ENCODE assay signal across 18 mouse cellular contexts in the genomic region with DNA sequence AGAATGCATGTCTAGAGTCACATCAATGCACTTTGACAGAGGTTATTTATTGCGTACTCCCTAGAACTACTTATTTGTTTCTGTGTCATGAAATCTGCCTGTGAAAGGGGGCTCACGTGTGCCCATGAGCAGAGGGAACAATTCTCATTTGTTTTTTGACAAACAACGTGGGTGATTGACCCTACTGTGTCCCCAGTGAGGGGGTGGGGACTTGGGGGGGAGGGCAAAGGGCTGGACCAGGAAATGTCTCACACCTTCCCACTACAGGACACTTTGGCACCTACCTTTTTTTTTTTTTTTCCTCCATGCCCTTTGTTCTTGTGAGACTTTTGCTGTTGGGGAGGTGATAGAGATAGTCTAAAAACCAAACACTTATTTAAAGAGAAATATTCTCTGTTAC.
"Had no signal": no experiment of that assay in that cellular context is flagged by ENCODE, and none has a peak within 500 bp of the region (broad histone marks: within the 10 kb centered on the region; RNA-seq: fewer than 3 reads in every experiment).

No protein-coding gene starts in this region.

- ATAC-seq: midbrain, embryonic 16.5 days had no signal

- H3K27me3 ChIP-seq: midbrain, embryonic 12.5 days; neural tube, embryonic 13.5 days; neural tube, embryonic 15.5 days had no signal

- H3K9me3 ChIP-seq: midbrain, embryonic 10.5 days; midbrain, embryonic 12.5 days; neural tube, embryonic 13.5 days; neural tube, embryonic 15.5 days had no signal

- H3K36me3 ChIP-seq: midbrain, embryonic 10.5 days; midbrain, embryonic 12.5 days; neural tube, embryonic 13.5 days; neural tube, embryonic 15.5 days had no signal

- H3K4me3 ChIP-seq: midbrain, embryonic 10.5 days; midbrain, embryonic 12.5 days; myocyte; neural tube, embryonic 13.5 days; neural tube, embryonic 15.5 days had no signal

- H3K27ac ChIP-seq: midbrain, embryonic 10.5 days; midbrain, embryonic 12.5 days; neural tube, embryonic 13.5 days; neural tube, embryonic 15.5 days had no signal

- H3K4me1 ChIP-seq: midbrain, embryonic 10.5 days; midbrain, embryonic 12.5 days had no signal

- H3K4me2 ChIP-seq: lung, embryonic 14.5 days; midbrain, embryonic 12.5 days; neural tube, embryonic 13.5 days; neural tube, embryonic 15.5 days had no signal

- DNase-seq: lung, adult 18-20 months; lung, embryonic 14.5 days; lung, postnatal 10 days; lung, postnatal 4 days; midbrain, embryonic 14.5 days; right cerebral cortex, adult 18-20 months; right cerebral cortex, postnatal 25 days; right cerebral cortex, postnatal 4 days; spleen, adult 18-20 months; thymus, adult 18-20 months; thymus, postnatal 14 days; thymus, postnatal 36 days had no signal

- H3K9ac ChIP-seq: lung, embryonic 14.5 days; midbrain, embryonic 12.5 days; neural tube, embryonic 13.5 days; neural tube, embryonic 15.5 days had no signal
